In genomic region chr2:35609317-35609716, GRCm38 (mm10) we compare ENCODE assay signal across 8 mouse cellular contexts. TPM values are rescaled to one million over a fixed set of nuclear protein-coding genes. Genes with fewer than 3 reads are reported as not detected.
DNase-seq lines count a peak whose midpoint lies in the region; ATAC-seq lines count a peak whose summit lies in the region.

No protein-coding gene starts in this region.

- H3K27me3 ChIP-seq in midbrain, embryonic 12.5 days, result peaks cover 16% of the 10 kb centered on the region; the same call in 1 of the 2 replicates

- 0 out of 2 replicates have a peak overlapping the region, but pooled peaks have one; percentile 6 for H3K27ac ChIP-seq in midbrain, embryonic 12.5 days (replicated peaks)

- H3K4me2 ChIP-seq in midbrain, embryonic 12.5 days (replicated peaks), result no peak overlapping the region

- ATAC-seq in midbrain, embryonic 12.5 days (ENCODE audit: low FRiP score, low read depth), result no peak
- ATAC-seq in megakaryocyte, adult 5-6 weeks (ENCODE audit: poor library complexity, severe bottlenecking), result no peak

- DNase-seq in gastrocnemius, adult 18-20 months (ENCODE audit: low spot score), result peak; percentile 76
- no peak for DNase-seq in gastrocnemius, postnatal 10 days
- DNase-seq in urinary bladder, postnatal 14 days (ENCODE audit: low spot score), result peak; percentile 43
- DNase-seq in urinary bladder, postnatal 4 days (ENCODE audit: low spot score in 2 of 2), result no peak
- peak; percentile 43 to 52 for DNase-seq in heart, postnatal 14 days
- DNase-seq in ovary, postnatal 14 days (ENCODE audit: low spot score), result no peak

- no peak overlapping the region for H3K4me3 ChIP-seq in midbrain, embryonic 12.5 days

- WGBS in midbrain, embryonic 12.5 days, result 68% methylated on average over 9 of the region's 9 CpGs

- intact Hi-C loops in heart, postnatal 14 days (cut with DNase I), result no loop called here

- no peak overlapping the region for H3K9ac ChIP-seq in midbrain, embryonic 12.5 days (replicated peaks)

- no peaks in the 10 kb centered on the region for H3K36me3 ChIP-seq in midbrain, embryonic 12.5 days

- no peaks in the 10 kb centered on the region for H3K9me3 ChIP-seq in midbrain, embryonic 12.5 days

- peaks cover 49% of the 10 kb centered on the region for H3K4me1 ChIP-seq in midbrain, embryonic 12.5 days

RNA-seq across cellular contexts. Expression of gene Dab2ip, which starts 51.3 kb away (rescaled TPM):
- 10 to 100 TPM; 41.7 to 46.3 TPM for total RNA-seq in gastrocnemius, adult 18-20 months (2021)
- 10 to 100 TPM; 44.3 to 56.9 TPM for total RNA-seq in gastrocnemius, postnatal 10 days (2021)
- 10 to 100 TPM; 51.1 to 55.8 TPM for total RNA-seq in heart, postnatal 14 days (2021)
- polyA plus RNA-seq in midbrain, embryonic 12.5 days (2016; fragmentation: Nextera tagmentation; extraction: Ambion mirVana), result 47.9 and 48.3 TPM in 2 replicates
- total RNA-seq in megakaryocyte, adult 5-6 weeks (2015), result 3.7 and 4.9 TPM in 2 replicates
- total RNA-seq in megakaryocyte, adult 5-6 weeks (2017), result 2.1 and 2.7 TPM in 2 replicates

Comparison
In these comparisons a context has a peak if more than half of its experiments do, and no peak if none do; other contexts are left out.
1. DNase-seq: peak in gastrocnemius, adult 18-20 months (single experiment), urinary bladder, postnatal 14 days (single experiment) and heart, postnatal 14 days (2 of 2); none in gastrocnemius, postnatal 10 days (single experiment), urinary bladder, postnatal 4 days (0 of 2) and ovary, postnatal 14 days (single experiment).
2. RNA of gene Dab2ip, which starts 51.3 kb away (total RNA-seq): 44.3 to 56.9 TPM in gastrocnemius, postnatal 10 days, 51.1 to 55.8 TPM in heart, postnatal 14 days and 41.7 to 46.3 TPM in gastrocnemius, adult 18-20 months; 2.1 to 4.9 TPM in megakaryocyte, adult 5-6 weeks; every median in the first group is over 4 times any median in the second.